Mouse (Mus musculus) megakaryocyte progenitor cell, adult 5-6 weeks (primary cell): Measurements from ENCODE around the gene Smarcc2. TPM values are rescaled to one million over a fixed set of nuclear protein-coding genes. Genes with fewer than 3 reads are reported as not detected.

Experiments used
- ATAC-seq: replicated peaks from 2 replicates; pipeline ENCODE4 v1.8.0; 2016; ENCODE audit warnings: mild to moderate bottlenecking, moderate TSS enrichment, inconsistent platforms; ENCODE audit not compliant: poor library complexity
- total RNA-seq, 2 experiments: library from RNA; stranded (forward) in 1 of 2; stranded (reverse) in 1 of 2; fragments of 157-497, 149-512 nt in 1 of 2; fragments of 200-1000 nt in 1 of 2; gene quantifications; 2 replicates each; pipeline versions ENCODE4 v1.2.3 to v1.2.4; 2015 to 2017

Smarcc2 gene
- total RNA-seq, 2 experiments from 2014 or later: 52.8 to 74.5 TPM

- ATAC-seq: peak; percentile 34
Observed at GRCm38 (mm10) chr10:128492633-128493311, 33.7 kb downstream of the Smarcc2 start.

GRCm38 (mm10) chr10:128493319-128493694 lies 34.3 kb downstream of the Smarcc2 start:
- no peak; the same call in 1 of the 2 replicates for ATAC-seq

- peak; percentile 65 for ATAC-seq
Observed at GRCm38 (mm10) chr10:128493695-128494666, 34.9 kb downstream of the Smarcc2 start, which contains the start of gene Myl6. Myl6 (minus strand) TSS chr10:128494145.

- no peak for ATAC-seq
Observed at GRCm38 (mm10) chr10:128494667-128495245, 35.7 kb downstream of the Smarcc2 start.

GRCm38 (mm10) chr10:128495270-128495669 lies 36.2 kb downstream of the Smarcc2 start:
- no peak for ATAC-seq

- ATAC-seq: no peak
Observed at GRCm38 (mm10) chr10:128495903-128496302, 36.9 kb downstream of the Smarcc2 start.

GRCm38 (mm10) chr10:128496509-128497077 lies 37.5 kb downstream of the Smarcc2 start:
- ATAC-seq: no peak

- ATAC-seq: no peak
Observed at GRCm38 (mm10) chr10:128497134-128497737, 38.2 kb downstream of the Smarcc2 start.

- peak; percentile 73 for ATAC-seq
Observed at GRCm38 (mm10) chr10:128498590-128498989, 39.5 kb downstream of the Smarcc2 start, which contains the start of gene Myl6b. Myl6b (minus strand) TSS chr10:128498685.

- peak; percentile 9; the same call in 1 of the 2 replicates for ATAC-seq
Observed at GRCm38 (mm10) chr10:128499116-128499671, 40.1 kb downstream of the Smarcc2 start.

- no peak for ATAC-seq
Observed at GRCm38 (mm10) chr10:128502341-128502740, 43.3 kb downstream of the Smarcc2 start.

- no peak for ATAC-seq
Observed at GRCm38 (mm10) chr10:128503532-128503931, 44.5 kb downstream of the Smarcc2 start.

- ATAC-seq: no peak
Observed at GRCm38 (mm10) chr10:128504012-128504411, 45.0 kb downstream of the Smarcc2 start.

- ATAC-seq: peak; percentile 85
Observed at GRCm38 (mm10) chr10:128504641-128505370, 45.8 kb downstream of the Smarcc2 start.

GRCm38 (mm10) chr10:128505371-128505667 lies 46.3 kb downstream of the Smarcc2 start:
- ATAC-seq: 0 out of 2 replicates have a peak, but pooled peaks have one; percentile 5

- no peak for ATAC-seq
Observed at GRCm38 (mm10) chr10:128505974-128506373, 46.9 kb downstream of the Smarcc2 start.

- ATAC-seq: no peak
Observed at GRCm38 (mm10) chr10:128508260-128508659, 49.2 kb downstream of the Smarcc2 start.

GRCm38 (mm10) chr10:128509203-128509602 lies 50.2 kb downstream of the Smarcc2 start:
- no peak for ATAC-seq

- ATAC-seq: no peak
Observed at GRCm38 (mm10) chr10:128509831-128510230, 50.8 kb downstream of the Smarcc2 start.
